Mouse (Mus musculus) thymus, adult 2 months (tissue): ENCODE data around the gene Slc35e2.

Experiments used
- CTCF ChIP-seq: fragments of 200-500 bp; IDR thresholded peaks from 2 replicates; pipeline ENCODE4 v1.5.1; 2012; ENCODE audit warnings: mild to moderate bottlenecking, control low read depth, low read length, moderate library complexity, borderline replicate concordance; ENCODE audit not compliant: control insufficient read depth, poor library complexity, insufficient read depth; ENCODE audit errors: extremely low read depth
- POLR2A ChIP-seq: fragments of 200-500 bp; IDR thresholded peaks from 2 replicates; pipeline ENCODE4 v1.6.1; 2012; ENCODE audit warnings: mild to moderate bottlenecking, low read length, control low read depth, moderate library complexity; ENCODE audit not compliant: control insufficient read depth, poor library complexity, insufficient read depth; ENCODE audit errors: extremely low read depth

DNA sequence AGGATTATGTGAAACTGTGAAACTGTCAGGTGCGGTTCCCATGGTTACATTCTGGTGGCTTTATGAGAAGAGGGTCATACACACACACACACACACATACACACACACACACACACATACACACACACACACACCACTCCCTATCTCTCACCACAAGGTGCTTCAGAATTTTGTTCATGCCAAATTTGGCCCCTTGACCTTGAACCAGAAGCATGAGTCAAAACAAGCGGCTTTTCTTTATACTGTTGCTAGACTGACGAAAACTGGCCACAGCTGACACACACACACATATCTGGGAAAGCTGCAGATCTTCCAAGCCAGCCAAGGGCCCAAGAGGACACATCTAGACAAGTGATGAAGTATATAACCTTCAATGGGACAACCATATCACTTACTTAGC is 5.4 kb upstream of the Slc35e2 start:
- TF ChIP-seq CTCF: no peak
- TF ChIP-seq POLR2A: no peak
